Mouse (Mus musculus) mesoderm, embryonic 11.5 days (tissue): ENCODE results near the gene Eral1.

Experiments used
- DNase-seq: peaks from one replicate; pipeline ENCODE4 v3.0.0-alpha.2; 2012; ENCODE audit warnings: low read depth, low spot score

Eral1 gene

DNA sequence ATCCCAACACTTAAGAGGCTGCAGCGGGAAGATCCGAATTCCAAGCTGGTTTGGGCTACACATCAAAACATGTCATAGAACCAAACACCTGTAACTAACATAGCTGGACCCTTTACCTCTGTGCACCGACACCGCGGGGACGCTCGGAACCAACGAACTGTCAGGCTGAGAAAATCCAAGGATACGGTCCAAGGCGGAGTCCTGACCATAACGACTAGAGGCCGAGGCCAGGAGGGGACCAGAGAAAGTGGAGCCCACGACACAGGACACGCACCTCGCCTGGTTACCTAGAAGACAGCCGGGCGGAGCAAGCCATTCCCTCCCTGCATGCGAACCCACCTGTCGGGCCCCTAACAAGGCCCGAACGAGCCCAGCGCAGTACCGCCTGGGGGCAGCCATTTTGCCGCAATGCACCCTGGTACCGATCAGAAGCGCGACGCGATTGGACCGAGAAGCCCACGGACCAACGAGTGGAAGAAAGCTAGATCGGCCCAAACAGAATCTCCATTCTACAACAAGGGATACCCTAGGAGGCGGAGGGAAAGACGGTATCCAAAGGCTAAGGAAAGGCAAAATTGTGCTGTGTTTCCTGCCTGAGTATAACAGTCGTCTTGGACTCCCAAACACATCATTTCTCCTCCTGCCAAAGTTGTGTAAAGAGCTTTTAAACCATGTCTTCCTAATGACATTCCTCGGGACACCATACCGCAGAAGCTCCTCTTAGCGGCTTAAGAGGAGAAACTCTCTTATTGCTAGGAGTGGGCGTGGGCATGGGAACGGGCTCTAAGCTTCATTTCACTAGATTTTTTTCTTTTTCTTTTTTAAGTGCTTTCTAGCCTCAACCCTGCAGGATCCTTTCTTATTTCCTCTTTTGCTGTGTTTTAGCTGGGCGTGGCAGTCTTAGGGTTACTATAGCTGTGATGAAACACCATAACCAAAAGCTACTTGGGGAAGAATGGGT lies at the start of gene Eral1:
Gene Eral1 (minus strand): TSS at position 423 of the 961 bp plus-strand sequence.
- DNase-seq: peak; percentile 86

DNA sequence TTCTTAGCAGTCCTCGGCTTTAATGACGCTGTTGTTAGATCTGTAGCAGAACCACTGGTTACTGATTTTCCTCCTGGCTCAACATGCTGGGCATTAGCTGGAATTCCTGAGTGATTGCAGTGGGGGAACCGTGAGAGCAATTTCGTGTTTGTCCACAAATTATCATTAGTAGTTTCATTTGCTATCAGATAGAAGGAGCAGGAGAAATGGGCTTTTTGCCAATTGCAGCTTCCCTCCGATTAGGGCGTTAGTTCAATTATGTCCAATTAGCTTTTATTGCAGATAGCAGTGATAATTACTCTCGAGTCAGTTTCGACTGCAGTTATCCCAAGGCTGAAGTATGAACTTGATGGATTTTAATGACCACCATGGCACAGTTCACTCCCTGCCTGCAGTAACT lies 49.3 kb upstream of the Eral1 start:
- no peak for DNase-seq

DNA sequence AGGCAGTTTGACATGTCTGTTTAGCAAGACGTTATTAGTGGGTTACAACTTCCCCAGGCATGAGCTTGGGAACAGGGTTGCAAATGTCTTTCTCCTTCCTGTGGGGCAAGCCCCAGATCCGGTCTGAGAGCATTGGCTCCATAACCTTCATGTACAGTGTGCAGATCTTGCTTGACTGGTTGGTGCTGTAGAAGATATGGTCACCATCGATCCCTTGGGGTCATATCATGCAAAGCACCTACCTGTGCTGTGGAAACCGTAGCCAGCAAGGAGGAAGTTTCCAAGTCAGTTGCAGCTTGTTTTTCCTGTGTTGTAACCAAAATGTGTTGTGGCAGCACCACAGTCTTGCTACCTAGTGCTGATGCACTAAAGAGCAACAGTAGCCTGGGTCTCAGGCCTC lies 46.6 kb upstream of the Eral1 start:
- no peak for DNase-seq

DNA sequence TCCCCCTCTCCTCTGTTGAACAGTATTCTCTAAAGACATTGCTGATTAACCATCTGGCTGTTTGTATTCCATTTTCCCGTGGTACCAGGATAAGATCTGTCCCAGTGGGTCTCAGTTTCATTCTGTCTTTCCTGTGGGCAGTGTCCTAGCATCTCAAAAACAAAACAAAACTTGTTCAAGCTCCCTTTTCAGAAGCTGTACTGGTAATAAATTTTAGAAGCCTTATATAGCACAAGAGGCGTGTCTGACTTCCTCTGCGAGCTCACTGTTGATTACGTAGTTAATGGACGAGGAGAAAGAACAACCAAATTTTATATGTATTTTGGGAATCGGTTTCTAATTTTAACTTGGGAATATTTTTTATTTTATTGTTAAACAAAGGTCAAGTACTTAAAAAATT lies 45.5 kb upstream of the Eral1 start:
- DNase-seq: no peak

DNA sequence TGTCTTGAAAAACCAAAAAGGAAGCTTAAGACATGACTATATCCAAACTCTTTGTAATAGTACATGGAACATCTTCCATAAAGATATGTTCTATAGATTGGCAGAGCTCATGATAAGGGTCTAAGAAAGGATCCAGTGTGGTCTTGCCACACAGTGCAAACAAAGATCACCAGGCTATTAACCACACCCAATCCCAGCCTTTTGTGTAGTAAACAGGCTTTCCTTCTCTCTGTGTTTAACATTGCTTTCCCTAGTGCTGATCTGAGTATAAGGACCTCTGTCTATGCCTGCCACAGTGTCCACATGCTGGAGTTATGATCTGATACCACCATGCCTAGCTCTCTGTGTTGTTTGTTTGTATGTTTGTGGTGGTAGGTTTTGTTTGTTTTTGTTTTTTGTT lies 43.6 kb upstream of the Eral1 start:
- DNase-seq: no peak

DNA sequence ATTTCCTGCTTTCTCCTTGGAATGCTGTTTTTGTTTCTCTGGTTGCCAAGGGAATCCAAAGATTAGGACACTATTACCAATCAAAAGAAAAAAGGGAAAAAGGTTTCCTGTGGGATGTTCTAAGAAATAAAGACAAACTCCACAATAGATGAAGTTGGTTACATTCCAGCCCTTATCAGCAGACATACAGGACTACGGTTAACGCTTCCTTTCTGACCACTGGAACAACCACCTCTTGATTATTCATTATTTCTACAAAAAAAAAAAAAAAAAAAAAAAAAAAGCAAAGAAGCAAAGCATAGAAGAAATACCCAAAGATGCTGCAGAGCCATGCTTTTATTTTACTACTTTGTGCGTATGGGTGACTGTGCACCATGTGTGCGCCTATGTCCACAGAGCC lies 42.6 kb upstream of the Eral1 start:
- no peak for DNase-seq

DNA sequence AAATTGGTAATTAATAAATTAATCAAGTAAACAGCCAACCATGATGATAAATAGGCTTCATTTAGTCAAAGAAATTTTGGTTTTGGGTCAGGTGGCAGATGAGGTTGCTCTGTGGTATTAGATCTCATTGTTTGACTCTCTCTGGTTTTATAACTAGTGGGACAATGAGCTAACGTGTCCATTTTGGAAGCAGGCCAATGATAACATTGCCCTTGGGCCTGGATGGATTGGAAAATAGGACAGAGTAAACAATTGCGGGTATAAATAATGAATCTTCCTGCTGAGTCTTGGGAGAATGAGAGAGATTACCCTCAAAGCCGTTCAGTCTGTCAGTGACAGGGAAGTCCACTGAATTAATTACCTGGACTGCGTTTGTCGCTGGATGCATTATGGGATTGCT lies 41.0 kb upstream of the Eral1 start:
- DNase-seq: peak; percentile 24

DNA sequence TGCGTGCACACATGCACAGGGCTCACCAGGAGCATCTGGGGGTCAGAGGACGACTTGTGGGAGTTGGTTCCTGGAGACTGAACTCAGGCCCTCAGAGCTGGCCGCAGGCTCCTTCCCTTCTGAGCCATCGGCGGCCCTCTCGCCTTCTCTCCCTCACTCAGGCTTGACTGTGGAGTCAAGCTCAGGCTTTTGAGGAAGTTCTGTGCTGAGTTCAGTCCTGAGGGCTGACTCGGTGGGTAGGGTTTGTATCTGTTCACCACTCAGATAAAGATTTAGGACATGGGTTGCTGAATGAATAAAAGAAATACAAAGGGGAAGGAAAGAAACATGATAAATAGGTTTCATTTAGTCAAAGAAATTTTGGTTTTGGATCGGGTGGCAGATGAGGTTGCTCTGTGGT lies 39.7 kb upstream of the Eral1 start:
- no peak for DNase-seq

DNA sequence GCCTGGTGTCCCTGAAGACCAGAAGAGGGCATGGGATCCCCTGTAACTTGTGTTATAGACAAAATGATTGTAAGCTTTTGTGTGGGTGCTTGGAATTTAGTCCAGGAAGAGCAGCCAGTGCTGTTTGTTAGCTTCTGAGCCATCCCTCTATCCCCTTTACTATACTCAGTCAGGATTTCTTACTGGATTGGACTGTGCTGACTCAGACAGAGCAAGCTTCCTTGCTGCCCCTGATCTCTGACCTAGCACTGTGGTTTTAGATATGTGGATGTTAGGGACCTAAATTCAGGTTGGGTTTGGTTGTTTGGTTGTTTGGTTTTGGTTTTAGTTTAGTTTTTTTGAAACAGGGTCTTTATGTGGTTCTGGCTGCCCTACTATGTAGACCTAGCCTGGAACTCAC lies 38.3 kb upstream of the Eral1 start:
- DNase-seq: no peak

DNA sequence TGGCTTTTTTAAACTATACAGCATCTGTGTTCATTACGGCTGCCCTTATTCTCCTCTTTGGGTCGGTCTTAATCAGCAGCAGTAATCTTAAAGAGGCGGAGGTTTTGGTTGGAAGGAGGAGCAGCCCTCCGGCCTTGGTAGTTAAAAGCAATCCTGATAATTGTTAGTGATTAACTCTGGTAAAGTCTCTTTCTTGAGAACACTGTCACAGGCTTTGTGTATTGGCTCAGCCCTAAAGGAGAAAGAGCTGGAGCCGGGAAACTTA lies 35.9 kb upstream of the Eral1 start:
- no peak for DNase-seq

DNA sequence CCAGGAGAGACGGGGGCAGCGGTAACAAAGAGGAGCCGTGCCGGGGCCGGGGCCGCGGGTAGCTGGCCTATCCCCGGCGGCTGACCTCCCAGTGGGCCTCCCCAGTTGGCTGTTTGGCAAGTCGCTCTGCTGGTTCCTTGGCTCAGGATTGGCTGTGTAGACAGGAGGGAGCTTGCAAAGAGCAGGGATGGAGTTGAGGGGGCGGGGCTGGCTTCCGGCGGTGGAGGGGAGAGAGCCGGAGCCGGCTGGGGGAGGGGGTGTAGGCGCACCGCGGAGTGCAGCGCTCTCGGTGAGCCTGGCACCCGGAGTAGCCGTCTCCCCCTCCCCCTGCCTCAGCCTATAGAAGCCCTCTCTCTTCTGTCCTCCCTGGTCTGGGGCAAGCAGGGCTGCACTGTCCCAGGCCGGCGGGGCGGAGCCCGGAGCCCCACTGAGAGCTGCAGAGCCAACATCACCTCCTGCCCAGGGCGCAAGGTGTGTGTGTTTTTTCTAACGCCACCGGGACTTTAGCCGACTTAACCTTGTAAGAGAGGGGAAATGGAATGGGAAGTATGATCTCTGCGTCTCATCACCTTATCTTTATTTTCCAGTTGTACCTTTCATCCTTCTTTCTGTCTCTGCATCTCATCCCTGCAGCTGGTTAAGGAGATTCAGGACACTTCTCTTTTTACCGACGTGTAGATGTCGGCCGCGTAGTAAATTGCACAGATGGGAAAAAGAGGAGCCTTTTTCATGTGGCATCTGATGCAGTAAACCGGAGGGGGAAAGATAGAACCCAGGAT lies 35.4 kb upstream of the Eral1 start:
- DNase-seq: peak; percentile 97

DNA sequence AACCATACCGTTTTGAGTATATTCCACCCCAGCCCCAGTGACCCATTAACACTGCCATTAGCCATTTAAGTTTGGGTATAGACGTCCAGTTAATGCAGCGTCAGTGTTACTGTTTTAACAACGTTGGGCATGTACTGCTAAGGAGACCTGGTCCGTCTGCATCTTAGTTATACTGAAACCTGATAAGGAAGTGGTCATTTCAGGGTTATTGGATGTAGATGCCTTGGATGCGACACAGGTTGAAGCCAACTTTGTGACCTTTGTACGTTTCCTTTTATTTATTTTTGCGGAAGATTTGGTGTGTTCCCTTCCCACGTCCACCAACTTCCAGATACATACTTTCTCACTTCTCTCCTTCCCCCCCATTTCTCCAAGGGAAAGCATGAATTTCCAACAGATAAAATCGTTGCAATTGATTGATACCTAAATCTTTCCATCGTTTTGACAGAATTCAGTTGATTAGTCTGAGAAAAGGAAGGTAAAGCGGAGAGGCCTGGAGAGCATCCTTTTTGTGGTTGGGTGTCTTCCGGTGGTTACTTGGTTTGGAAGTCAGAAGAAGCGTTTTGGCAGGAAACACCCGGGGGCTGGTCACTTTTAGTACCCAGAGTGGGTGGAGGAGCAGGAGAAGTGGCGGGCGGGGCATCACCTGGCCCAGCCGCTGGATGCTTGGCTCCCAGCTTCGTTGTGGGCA lies 34.6 kb upstream of the Eral1 start:
- DNase-seq: peak; percentile 6

DNA sequence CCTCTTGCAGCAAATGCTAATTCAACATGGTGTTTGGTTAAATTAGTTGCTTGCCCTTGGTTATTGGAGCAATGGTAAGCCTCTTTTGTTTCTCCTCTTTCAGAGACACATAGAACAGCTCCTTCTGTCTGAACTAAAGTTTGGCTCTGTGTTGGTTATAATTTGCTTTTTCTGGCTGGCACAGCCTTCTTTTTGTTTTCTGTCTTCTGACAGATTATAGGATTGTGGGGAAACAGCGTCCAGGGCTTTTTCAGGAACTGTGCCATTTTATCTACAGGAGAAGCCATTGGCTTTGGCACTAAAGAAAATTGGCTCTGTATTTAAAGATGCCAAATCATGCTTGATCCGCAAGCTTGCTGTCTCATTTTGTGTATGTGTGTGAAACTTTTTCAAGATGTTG lies 33.4 kb upstream of the Eral1 start:
- DNase-seq: no peak

DNA sequence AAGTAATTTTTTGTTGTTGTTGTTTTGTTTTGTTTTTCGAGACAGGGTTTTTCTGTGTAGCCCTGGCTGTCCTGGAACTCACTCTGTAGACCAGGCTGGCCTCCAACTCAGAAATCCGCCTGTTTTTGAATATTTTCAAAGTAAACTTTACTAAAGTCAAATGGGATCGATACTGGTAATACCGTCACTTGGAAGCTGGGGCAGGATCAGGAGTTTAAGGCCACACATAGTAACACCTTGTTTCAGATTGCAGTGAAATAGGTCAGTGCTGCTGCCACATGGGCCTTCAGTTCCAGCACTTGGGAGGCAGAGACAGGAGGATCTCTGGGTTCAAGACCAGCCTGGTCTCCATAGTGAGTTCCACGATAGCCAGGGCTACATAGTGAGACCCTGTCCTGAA lies 24.3 kb upstream of the Eral1 start:
- DNase-seq: no peak

DNA sequence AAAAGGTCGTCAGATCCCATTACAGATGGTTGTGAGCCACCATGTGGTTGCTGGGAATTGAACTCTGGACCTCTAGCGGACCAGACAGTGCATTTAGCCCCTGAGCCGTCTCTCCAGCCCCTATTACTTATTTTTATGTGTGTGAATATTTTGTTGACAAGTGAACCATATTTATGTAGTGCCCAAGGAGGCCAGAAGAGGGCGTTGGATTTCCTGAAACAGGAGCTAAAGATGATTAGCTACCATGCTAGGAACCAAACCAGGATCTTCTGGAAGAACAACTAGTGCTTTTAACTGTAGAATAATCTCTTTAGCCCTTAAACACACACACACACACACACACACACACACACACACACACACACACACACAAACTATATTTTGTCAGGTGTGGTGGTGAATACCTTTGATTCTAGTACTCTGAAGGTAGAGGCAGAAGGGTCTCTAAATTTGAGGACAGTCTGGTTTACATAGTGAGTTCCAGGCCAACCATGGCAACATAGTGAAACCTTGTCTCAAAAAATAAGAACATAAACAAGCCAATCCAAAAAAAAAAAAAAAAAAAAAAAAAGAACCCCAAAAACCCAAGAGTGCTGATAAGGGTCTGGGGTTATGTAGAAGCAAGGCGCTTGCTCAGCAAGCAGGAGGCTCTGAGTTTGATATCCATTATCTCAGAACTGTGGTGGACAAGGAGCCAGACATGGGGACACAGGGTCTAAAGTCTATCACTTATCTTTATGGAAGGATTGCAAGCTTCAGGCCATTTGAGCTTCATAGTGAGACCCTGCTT lies 23.0 kb upstream of the Eral1 start:
- DNase-seq: no peak

DNA sequence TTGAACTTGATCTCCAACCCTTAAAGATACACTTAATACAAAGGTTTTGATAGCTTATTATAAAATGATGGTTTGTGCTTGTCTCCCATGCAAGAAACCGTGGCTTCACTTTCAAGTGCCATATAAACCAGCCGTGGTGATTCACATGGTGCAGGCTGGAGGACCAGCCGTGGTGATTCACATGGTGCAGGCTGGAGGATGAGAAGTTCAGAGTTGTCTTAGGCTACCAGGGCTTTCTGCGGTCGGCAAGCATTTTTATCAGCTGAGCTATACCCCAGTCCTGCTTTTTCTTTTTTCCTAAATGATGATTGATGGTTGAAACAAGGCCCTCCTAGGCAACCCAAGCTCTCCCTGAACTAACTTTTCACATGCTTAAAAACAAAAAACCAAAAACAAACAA lies 22.0 kb upstream of the Eral1 start:
- no peak for DNase-seq

DNA sequence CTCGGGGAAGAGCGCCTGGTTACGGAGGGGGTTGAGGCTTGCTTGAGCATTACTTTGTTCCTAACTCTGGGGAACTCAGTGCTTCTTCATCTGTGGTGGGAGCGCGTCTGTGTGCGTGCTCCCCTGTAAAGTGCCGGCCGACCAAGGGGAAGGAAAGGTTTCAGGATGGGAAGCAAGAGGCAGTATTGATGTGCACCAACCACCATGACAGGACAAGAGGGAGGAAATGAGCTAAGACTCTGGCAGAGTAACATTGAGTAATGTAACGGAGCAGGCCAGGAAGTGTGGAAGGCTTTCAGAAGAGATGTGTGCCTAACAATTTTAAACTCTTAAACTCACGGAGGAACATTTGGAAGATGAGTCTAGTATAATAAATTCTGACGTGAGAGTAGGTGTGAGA lies 20.6 kb upstream of the Eral1 start:
- no peak for DNase-seq

DNA sequence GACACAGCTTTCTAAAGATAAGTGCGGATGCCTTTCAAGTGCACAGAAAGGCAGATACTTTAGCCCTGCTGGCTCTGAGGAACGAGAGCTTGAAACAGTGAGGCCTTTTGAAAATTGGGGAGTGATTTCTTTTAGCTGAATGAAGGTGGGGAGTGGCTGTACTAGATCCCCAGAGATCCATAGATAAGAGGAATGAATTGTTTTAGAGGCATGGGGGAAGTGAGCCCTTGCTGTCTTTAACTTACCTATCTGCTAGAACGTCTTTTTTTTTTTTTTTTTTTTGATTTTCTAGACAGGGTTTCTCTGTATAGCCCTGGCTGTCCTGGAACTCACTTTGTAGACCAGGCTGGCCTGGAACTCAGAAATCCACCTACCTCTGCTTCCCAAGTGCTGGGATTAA lies 16.9 kb upstream of the Eral1 start:
- no peak for DNase-seq

DNA sequence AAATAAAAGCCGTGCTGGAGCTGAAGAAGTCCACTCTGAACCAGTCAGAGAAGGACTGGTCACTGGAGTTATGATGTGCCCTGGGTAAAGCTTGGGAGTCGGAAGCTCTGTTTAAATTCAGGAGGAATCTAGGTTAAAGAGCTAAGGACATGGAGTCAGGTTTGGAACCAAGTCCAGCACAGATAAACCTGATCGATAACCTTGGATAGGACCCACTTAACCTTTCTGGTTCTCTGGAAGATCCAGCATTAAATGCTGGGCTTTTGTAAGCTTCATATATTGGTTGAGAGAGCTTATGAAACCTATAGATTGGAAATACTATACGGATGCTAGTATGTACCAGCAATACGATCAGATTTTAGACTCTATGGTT lies 14.9 kb upstream of the Eral1 start:
- DNase-seq: no peak

DNA sequence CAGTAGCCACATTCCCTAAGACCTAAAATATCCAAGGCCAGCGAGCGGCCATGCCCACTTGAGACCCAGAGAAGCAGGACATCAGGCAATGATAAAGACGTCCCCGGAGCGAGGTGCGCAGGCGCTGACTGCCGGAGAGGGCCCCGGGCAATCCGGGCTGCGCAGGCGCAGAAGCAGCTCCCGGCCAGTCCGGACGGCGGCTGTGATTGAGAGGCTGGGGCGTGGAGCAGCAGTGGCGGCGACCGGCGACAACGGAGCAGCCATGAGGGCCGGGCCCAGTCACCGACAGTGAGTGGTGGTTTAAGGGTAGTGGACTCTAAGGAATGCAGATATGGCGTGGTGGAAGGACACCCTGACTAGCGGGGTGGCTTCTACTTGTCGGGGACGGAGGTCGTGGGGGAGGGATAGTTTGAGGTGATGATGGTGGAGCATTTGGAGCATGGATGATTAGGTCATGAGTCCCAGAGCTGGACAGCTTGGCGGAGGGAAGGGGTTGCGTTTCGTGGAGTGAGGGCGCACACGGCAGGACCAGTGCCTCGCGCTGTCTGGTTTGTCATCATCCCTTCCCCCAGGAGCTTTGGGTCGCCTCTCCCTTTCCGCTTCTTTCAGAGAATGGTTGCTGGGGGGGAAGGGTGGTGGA lies 14.4 kb upstream of the Eral1 start, which contains the start of gene Fam222b:
Gene Fam222b (plus strand): TSS at position 157 of the 640 bp plus-strand sequence.
- peak; percentile 94 for DNase-seq

DNA sequence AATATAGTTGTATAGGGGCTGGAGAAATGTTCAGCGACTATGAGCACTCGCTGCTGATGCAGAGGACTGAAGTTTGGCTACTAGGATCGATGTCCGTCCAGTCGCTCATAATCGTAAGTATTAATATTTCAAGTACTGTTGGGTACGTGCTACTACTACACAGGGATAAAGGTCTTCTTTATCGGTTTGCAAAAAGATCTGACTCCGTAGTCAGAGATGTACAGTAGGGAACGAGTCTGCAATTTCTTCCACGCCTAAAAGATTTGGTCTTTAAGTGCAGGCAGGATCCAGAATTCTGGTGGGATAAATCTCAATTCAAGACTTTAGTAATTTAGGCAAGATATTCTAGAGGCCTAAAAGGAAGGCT lies 13.9 kb upstream of the Eral1 start:
- no peak for DNase-seq
